ENCODE assay signal across 30 mouse cellular contexts in the genomic region with DNA sequence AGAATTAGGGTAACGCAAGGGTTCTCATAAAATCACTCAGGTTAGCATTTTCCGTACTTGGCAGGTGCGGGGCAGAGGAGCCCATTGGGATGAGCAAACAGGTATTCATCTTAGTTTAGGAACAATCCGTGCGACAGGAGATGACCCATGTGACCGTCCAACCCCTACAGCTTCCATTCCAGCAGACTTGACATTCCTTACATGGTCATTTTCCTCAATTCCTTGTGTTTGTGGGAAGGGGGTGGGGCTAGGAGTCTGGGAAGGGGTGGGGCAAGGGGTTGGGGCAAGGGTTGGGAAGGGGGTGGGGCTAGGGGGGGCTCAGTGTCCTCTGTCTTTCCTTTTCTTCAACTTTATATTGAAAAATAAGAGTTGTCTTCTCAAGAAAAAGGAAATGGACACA. TPM values are rescaled to one million over a fixed set of nuclear protein-coding genes. Genes with fewer than 3 reads are reported as not detected.
DNase-seq lines count a peak whose midpoint lies in the region; ATAC-seq and TF ChIP-seq lines count a peak whose summit lies in the region.
"Had no signal": no experiment of that assay in that cellular context is flagged by ENCODE, and none has a peak within 500 bp of the region (broad histone marks: within the 10 kb centered on the region; RNA-seq: fewer than 3 reads in every experiment).

No protein-coding gene starts in this region.

- no peak for DNase-seq in gastrocnemius, adult 2 months
- DNase-seq in gastrocnemius, postnatal 10 days = no peak
- no peak for DNase-seq in heart, postnatal 0 days (ENCODE audit: low spot score)
- no peak for DNase-seq in heart, postnatal 14 days
- DNase-seq in embryonic facial prominence, embryonic 10.5 days (ENCODE audit: low spot score) = no peak
- DNase-seq in urinary bladder, postnatal 14 days (ENCODE audit: low spot score) = no peak
- DNase-seq: adrenal gland, adult 2 months; adrenal gland, postnatal 36 days; cerebellum, adult 18-20 months; cerebellum, postnatal 10 days; kidney, adult 9 months; kidney, postnatal 10 days; layer of hippocampus, adult 9-11 months; liver; lung, adult 2 months; lung, postnatal 10 days; right cerebral cortex, postnatal 4 days; thymus, adult 18-20 months; thymus, postnatal 25 days had no signal

- TF ChIP-seq EP300 in heart, postnatal 0 days (IDR thresholded peaks at IDR 0.05; ENCODE audit: low read depth) = no peak
- no peak for TF ChIP-seq EP300 in ES-Bruce4 (IDR thresholded peaks at IDR 0.05; ENCODE audit: insufficient read depth, low read depth, low read length)

- no peak overlapping the region for H3K4me3 ChIP-seq in gastrocnemius, adult 2 months
- no peak overlapping the region for H3K4me3 ChIP-seq in heart, postnatal 0 days (ENCODE audit: low read depth, low read length)
- no peak overlapping the region for H3K4me3 ChIP-seq in ES-Bruce4 (ENCODE audit: low read depth, low read length)
- no peak overlapping the region for H3K4me3 ChIP-seq in embryonic facial prominence, embryonic 10.5 days
- H3K4me3 ChIP-seq: erythroblast, embryonic 14.5 days; forebrain, embryonic 15.5 days; intestine, embryonic 15.5 days; myocyte; neural tube, embryonic 13.5 days had no signal

- H3K4me2 ChIP-seq in heart, postnatal 0 days (ENCODE audit: low read depth, low read length) = no peak overlapping the region
- H3K4me2 ChIP-seq: forebrain, embryonic 15.5 days; intestine, embryonic 15.5 days; neural tube, embryonic 13.5 days had no signal

- peak overlapping the region; percentile 57 for H3K27ac ChIP-seq in gastrocnemius, adult 2 months
- H3K27ac ChIP-seq in heart, postnatal 0 days (ENCODE audit: low read depth) = peak overlapping the region; percentile 88
- H3K27ac ChIP-seq in ES-Bruce4 (ENCODE audit: insufficient read depth, low read length) = 0 out of 2 replicates have a peak overlapping the region, but pooled peaks have one; percentile 24
- H3K27ac ChIP-seq in embryonic facial prominence, embryonic 10.5 days (replicated peaks) = peak overlapping the region; percentile 79
- H3K27ac ChIP-seq: forebrain, embryonic 15.5 days; hindbrain, postnatal 0 days; intestine, embryonic 15.5 days; liver, embryonic 14.5 days; macrophage; neural tube, embryonic 13.5 days; stomach, postnatal 0 days had no signal

- H3K9ac ChIP-seq in heart, postnatal 0 days (replicated peaks; ENCODE audit: low read depth, low read length) = no peak overlapping the region
- no peak overlapping the region for H3K9ac ChIP-seq in ES-Bruce4 (ENCODE audit: low read depth, poor library complexity, severe bottlenecking)
- H3K9ac ChIP-seq: forebrain, embryonic 15.5 days; intestine, embryonic 15.5 days; liver, embryonic 14.5 days had no signal

- no peak for ATAC-seq in heart, postnatal 0 days (ENCODE audit: insufficient read depth, low read depth)
- ATAC-seq: activated CD4-positive, CD25-positive, alpha-beta regulatory T cell, adult 4 months; forebrain, embryonic 15.5 days; intestine, embryonic 15.5 days had no signal

- intact Hi-C loops in gastrocnemius, adult 2 months (cut with DNase I) = no loop called here
- intact Hi-C loops in heart, postnatal 14 days (cut with DNase I) = no loop called here

- H3K27me3 ChIP-seq in heart, postnatal 0 days (ENCODE audit: control insufficient read depth, insufficient read depth, low read length) = no peaks in the 10 kb centered on the region
- no peaks in the 10 kb centered on the region for H3K27me3 ChIP-seq in ES-Bruce4 (ENCODE audit: control insufficient read depth, insufficient read depth, low read length, poor library complexity, severe bottlenecking)
- H3K27me3 ChIP-seq in embryonic facial prominence, embryonic 10.5 days (replicated peaks; ENCODE audit: low read depth, poor library complexity, severe bottlenecking) = no peaks in the 10 kb centered on the region
- H3K27me3 ChIP-seq: forebrain, embryonic 15.5 days; intestine, embryonic 15.5 days; neural tube, embryonic 13.5 days had no signal

- WGBS in heart, postnatal 0 days = 92% methylated on average over 6 of the region's 6 CpGs
- WGBS in embryonic facial prominence, embryonic 10.5 days = 81% methylated on average over 6 of the region's 6 CpGs

- no peaks in the 10 kb centered on the region for H3K9me3 ChIP-seq in heart, postnatal 0 days (replicated peaks; ENCODE audit: control insufficient read depth, low read length)
- no peaks in the 10 kb centered on the region for H3K9me3 ChIP-seq in ES-Bruce4 (replicated peaks; ENCODE audit: control insufficient read depth, insufficient read depth, low read length, poor library complexity, severe bottlenecking)
- H3K9me3 ChIP-seq in embryonic facial prominence, embryonic 10.5 days = no peaks in the 10 kb centered on the region
- H3K9me3 ChIP-seq: forebrain, embryonic 15.5 days; intestine, embryonic 15.5 days; neural tube, embryonic 13.5 days had no signal

- no peak for TF ChIP-seq CTCF in gastrocnemius, adult 2 months (IDR thresholded peaks at IDR 0.05)
- TF ChIP-seq CTCF in heart, postnatal 0 days (IDR thresholded peaks at IDR 0.05; ENCODE audit: low read depth) = no peak
- no peak for TF ChIP-seq CTCF in ES-Bruce4 (IDR thresholded peaks at IDR 0.05; ENCODE audit: low read depth, low read length)

- TF ChIP-seq POLR2A in ES-Bruce4 (IDR thresholded peaks at IDR 0.05; ENCODE audit: insufficient read depth, low read length) = no peak

- H3K36me3 ChIP-seq in heart, postnatal 0 days (replicated peaks; ENCODE audit: control insufficient read depth, insufficient read depth, low read length) = no peaks in the 10 kb centered on the region
- no peaks in the 10 kb centered on the region for H3K36me3 ChIP-seq in ES-Bruce4 (ENCODE audit: control insufficient read depth, insufficient read depth, low read length, poor library complexity, severe bottlenecking)
- H3K36me3 ChIP-seq in embryonic facial prominence, embryonic 10.5 days (replicated peaks) = no peaks in the 10 kb centered on the region
- H3K36me3 ChIP-seq: forebrain, embryonic 15.5 days; intestine, embryonic 15.5 days; neural tube, embryonic 13.5 days had no signal

- peaks cover 13% of the 10 kb centered on the region for H3K4me1 ChIP-seq in heart, postnatal 0 days (ENCODE audit: control insufficient read depth, insufficient read depth)
- H3K4me1 ChIP-seq in ES-Bruce4 (ENCODE audit: control insufficient read depth, insufficient read depth, low read length) = peaks cover 5% of the 10 kb centered on the region
- peaks cover 75% of the 10 kb centered on the region for H3K4me1 ChIP-seq in embryonic facial prominence, embryonic 10.5 days

RNA-seq across cellular contexts. Expression of a gene that starts 6.3 kb away (rescaled TPM):
- total RNA-seq in gastrocnemius, adult 2 months (2021) = 10 to 100 TPM; 21.4 to 31.0 TPM
- 10 to 100 TPM; 12.5 to 17.6 TPM for total RNA-seq in gastrocnemius, postnatal 10 days (2021)
- total RNA-seq in heart, postnatal 0 days (2014; rRNA removed; ENCODE audit: low replicate concordance) = 33.6 and 36.8 TPM in 2 replicates
- polyA plus RNA-seq in heart, postnatal 0 days (2015; fragmentation: Nextera tagmentation; extraction: Ambion mirVana) = 1.4 and 1.7 TPM in 2 replicates
- total RNA-seq in heart, postnatal 14 days (2021) = 10 to 100 TPM; 19.9 to 20.6 TPM
- polyA plus RNA-seq in ES-Bruce4 (2011; ENCODE audit: insufficient read depth, insufficient read length, low read depth, missing spikeins) = 25.9 and 26.7 TPM in 2 replicates
- polyA plus RNA-seq in embryonic facial prominence, embryonic 10.5 days (2016; fragmentation: Nextera tagmentation; extraction: Ambion mirVana) = 2.4 and 2.7 TPM in 2 replicates
- polyA plus RNA-seq: activated CD4-positive, CD25-positive, alpha-beta regulatory T cell, adult 4 months had no signal

Comparison
In these comparisons a context has a peak if more than half of its experiments do, and no peak if none do; other contexts are left out.
1. H3K27ac ChIP-seq: peak in every context shown above with its lines; median percentile 88 in heart, postnatal 0 days; 79 in embryonic facial prominence, embryonic 10.5 days; 57 in gastrocnemius, adult 2 months; 24 in ES-Bruce4.